Mouse (Mus musculus): Measurements from ENCODE around the gene Csmd2.
"Not testable (repeated sequence)": the region's sequence is repeated elsewhere in the genome, so short reads cannot be mapped to it uniquely, and the experiment has no call there.

Gene Csmd2

GRCm38 (mm10) chr4:128611726-128612125 lies 624.1 kb downstream of the Csmd2 start:
- not testable (repeated sequence) for DNase-seq (ENCODE audit: low spot score in 2 of 2)

- peak; percentile 51 to 70 for DNase-seq (ENCODE audit: low spot score in 2 of 2)
Observed at GRCm38 (mm10) chr4:128613326-128613725, 625.7 kb downstream of the Csmd2 start.

- DNase-seq (ENCODE audit: low spot score in 2 of 2) = no peak
Observed at GRCm38 (mm10) chr4:128615761-128616160, 628.1 kb downstream of the Csmd2 start.
